Mouse (Mus musculus) olfactory bulb, adult 2 months (tissue): ENCODE data around the gene Ercc6l2.

ENCODE experiments used
- CTCF ChIP-seq: fragments of 200-500 bp; IDR thresholded peaks from 2 replicates; pipeline ENCODE4 v1.5.1; 2012; ENCODE audit warnings: low read depth, mild to moderate bottlenecking, low read length, moderate library complexity; ENCODE audit not compliant: insufficient read depth
- POLR2A ChIP-seq: fragments of 200-500 bp; IDR thresholded peaks from 2 replicates; pipeline ENCODE4 v1.6.1; 2012; ENCODE audit warnings: mild to moderate bottlenecking, low read depth, low read length, moderate library complexity; ENCODE audit not compliant: insufficient read depth

DNA sequence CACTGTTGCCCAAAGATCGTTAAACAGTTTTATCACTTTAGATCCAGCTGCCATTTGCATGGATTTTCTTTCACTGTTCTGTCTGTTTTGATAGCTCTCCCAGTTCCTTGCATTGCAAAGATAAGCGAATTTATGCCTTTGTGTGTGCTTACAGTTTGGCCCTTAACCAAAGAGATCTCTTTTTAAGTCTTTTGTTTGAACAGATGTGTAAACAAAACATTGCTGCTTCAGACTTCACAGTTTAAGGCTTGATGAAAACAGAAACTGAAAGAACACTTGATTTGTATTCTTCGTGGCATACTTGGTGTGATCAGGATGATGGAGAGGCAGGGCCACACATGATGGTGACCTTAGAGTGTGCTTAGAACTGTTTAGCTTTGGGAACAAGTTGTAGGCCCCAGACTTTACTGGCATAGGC is 70.5 kb downstream of the Ercc6l2 start:
- no peak for TF ChIP-seq POLR2A
- no peak for TF ChIP-seq CTCF
